Mouse (Mus musculus) forebrain, embryonic 13.5 days (tissue): ENCODE results near the gene Hist3h2a. TPM values are rescaled to one million over a fixed set of nuclear protein-coding genes. Genes with fewer than 3 reads are reported as not detected.

ENCODE experiments used
- ATAC-seq: fragments of 200-750 bp; cut with Nextera tagmentation; 2 replicates; pipeline ENCODE4 v1.8.0; 2017
- H3K27ac ChIP-seq: fragments of 300-500 bp; sonication (generic); 2 replicates; pipeline ENCODE4 v1.5.1; 2015; ENCODE audit warnings: inconsistent platforms, mild to moderate bottlenecking, moderate library complexity
- H3K27me3 ChIP-seq: fragments of 300-500 bp; sonication (generic); 2 replicates; pipeline ENCODE4 v1.6.1; 2015; ENCODE audit warnings: mild to moderate bottlenecking, inconsistent platforms
- H3K36me3 ChIP-seq: fragments of 300-500 bp; sonication (generic); 2 replicates; pipeline ENCODE4 v1.6.1; 2015; ENCODE audit warnings: mild to moderate bottlenecking, inconsistent platforms; ENCODE audit not compliant: poor library complexity, severe bottlenecking
- H3K4me1 ChIP-seq: fragments of 300-500 bp; sonication (generic); 2 replicates; pipeline ENCODE4 v1.6.1; 2015; ENCODE audit warnings: inconsistent platforms
- H3K4me2 ChIP-seq: fragments of 300-500 bp; sonication (generic); 2 replicates; pipeline ENCODE4 v1.6.1; 2015; ENCODE audit warnings: inconsistent platforms, mild to moderate bottlenecking, moderate library complexity
- H3K4me3 ChIP-seq: fragments of 300-500 bp; sonication (generic); 2 replicates; pipeline ENCODE4 v1.5.1; 2015; ENCODE audit warnings: mild to moderate bottlenecking, inconsistent platforms
- H3K9ac ChIP-seq: fragments of 300-500 bp; sonication (generic); 2 replicates; pipeline ENCODE4 v1.6.1; 2015; ENCODE audit warnings: mild to moderate bottlenecking, inconsistent platforms
- H3K9me3 ChIP-seq: fragments of 300-500 bp; sonication (generic); replicated peaks from 2 replicates; pipeline ENCODE4 v1.6.1; 2016; ENCODE audit warnings: inconsistent platforms
- WGBS: fragments of 180-500 bp; shearing (Covaris S2); methylation state at CpG from one replicate; pipeline ENCODE4 v1.1.7; 2015; 5-methylcytosine and 5-hydroxymethylcytosine counted together
- polyA plus RNA-seq: library from polyadenylated mRNA; unstranded; fragments of >200 nt; fragmentation: Nextera tagmentation; extraction: Ambion mirVana; gene quantifications from 2 replicates; pipeline ENCODE4 v1.2.1, GENCODE M21; 2015

Gene Hist3h2a
- polyA plus RNA-seq, result 126 and 132 TPM in 2 replicates

DNA sequence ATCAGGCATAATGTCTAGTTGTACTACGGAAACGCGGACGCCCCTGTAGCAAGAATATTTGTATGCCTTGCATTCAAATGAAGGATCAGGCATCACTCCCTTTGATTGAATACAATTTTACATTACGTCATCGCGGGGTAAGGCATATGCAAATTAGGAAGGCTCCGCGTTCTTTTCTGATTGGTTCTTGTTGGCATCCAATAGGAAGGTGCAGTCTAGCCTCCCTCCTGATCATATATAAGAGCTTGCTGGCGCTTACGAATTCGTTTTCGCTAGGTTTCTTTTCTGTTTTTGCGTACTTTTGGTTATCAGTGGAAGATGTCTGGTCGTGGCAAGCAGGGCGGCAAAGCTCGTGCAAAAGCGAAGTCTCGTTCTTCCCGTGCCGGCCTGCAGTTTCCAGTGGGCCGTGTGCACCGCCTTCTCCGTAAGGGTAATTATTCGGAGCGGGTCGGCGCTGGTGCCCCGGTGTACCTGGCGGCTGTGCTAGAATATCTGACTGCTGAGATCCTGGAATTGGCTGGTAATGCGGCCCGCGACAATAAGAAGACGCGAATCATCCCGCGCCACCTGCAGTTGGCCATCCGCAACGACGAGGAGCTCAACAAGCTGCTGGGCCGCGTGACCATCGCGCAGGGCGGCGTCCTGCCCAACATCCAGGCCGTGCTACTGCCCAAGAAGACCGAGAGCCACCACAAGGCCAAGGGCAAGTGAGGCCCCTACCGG, at the start of gene Hist3h2a, which contains the start of gene Trim17:
Gene Hist3h2a (plus strand): TSS at position 266 of the 723 bp plus-strand sequence.
Gene Trim17 (plus strand): TSS at position 266 of the 723 bp plus-strand sequence.
- H3K4me1 ChIP-seq, result peaks cover 64% of the 10 kb centered on the region
- no peaks in the 10 kb centered on the region for H3K9me3 ChIP-seq

DNA sequence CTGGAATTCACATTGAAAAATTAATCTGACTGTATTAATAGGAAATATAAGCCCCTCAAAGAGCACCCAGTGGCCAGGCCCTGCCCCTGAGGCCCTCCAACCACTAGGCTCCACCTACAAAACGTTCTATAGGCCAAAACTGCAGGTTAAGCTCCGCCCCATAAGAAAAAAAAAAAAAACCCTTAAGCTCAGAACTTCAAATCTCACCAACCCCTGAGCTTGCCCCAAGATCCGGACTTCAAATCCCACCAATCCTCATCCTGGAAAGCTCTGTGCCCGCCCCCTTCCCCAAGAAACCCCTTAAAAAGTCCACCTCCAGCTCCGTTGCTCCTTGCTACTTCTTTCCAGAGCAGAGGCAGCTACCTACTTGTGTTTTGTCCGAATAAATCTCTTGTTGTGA, 49.6 kb upstream of the Hist3h2a start:
- H3K4me3 ChIP-seq, result no peak overlapping the region
- peaks cover 17% of the 10 kb centered on the region for H3K36me3 ChIP-seq
- no peaks in the 10 kb centered on the region for H3K9me3 ChIP-seq
- peaks cover 21% of the 10 kb centered on the region for H3K4me1 ChIP-seq
- H3K9ac ChIP-seq, result no peak overlapping the region
- ATAC-seq, result no peak
- H3K27ac ChIP-seq, result no peak overlapping the region
- 43% methylated on average over 6 of the region's 6 CpGs for WGBS
- no peaks in the 10 kb centered on the region for H3K27me3 ChIP-seq
- H3K4me2 ChIP-seq, result no peak overlapping the region; the same call in 1 of the 2 replicates

More for the DNA sequence above, at the start of gene Hist3h2a, which contains the start of gene Trim17:
- WGBS, result under 1% methylated on average over 49 of the region's 49 CpGs
- Histone ChIP-seq H3K4me3 (peak within 1 kb of the TSS; percentile 95), H3K9ac (peak within 1 kb of the TSS; percentile 100), H3K27ac (peak within 1 kb of the TSS; percentile 100), H3K27me3 (no peaks in the 10 kb centered on the region), H3K4me2 (peak within 1 kb of the TSS; percentile 91), H3K36me3 (peaks cover 12% of the 10 kb centered on the region)
- peak; percentile 90 for ATAC-seq

DNA sequence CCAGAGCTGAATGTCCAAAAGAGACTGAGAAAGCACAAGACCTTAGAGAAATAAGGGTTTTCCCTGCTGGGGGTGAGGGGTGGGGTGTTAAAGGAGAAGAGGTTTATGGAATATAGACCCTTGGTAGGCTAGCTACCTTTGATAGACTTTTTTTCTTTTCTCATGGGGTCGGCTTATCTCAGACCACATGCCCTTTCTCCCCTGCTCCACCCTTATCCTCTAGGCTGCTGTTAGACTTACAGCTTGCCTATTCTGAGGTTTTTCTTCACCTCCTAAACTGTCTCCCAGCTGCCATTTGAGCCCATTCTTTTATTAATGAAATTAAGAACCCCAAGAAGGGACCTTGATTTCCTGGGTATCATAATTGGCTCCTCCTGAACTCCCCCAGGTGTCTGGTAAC, 40.7 kb upstream of the Hist3h2a start:
- H3K4me3 ChIP-seq, result no peak overlapping the region
- H3K9me3 ChIP-seq, result no peaks in the 10 kb centered on the region
- WGBS, result 100% methylated on average over 1 of the region's 1 CpGs
- no peak overlapping the region for H3K9ac ChIP-seq
- no peak for ATAC-seq
- peaks cover 6% of the 10 kb centered on the region for H3K27me3 ChIP-seq
- H3K27ac ChIP-seq, result no peak overlapping the region
- no peaks in the 10 kb centered on the region for H3K36me3 ChIP-seq
- H3K4me1 ChIP-seq, result 0 out of 2 replicates have a peak, but pooled peaks cover 6% of the 10 kb centered on the region
- H3K4me2 ChIP-seq, result no peak overlapping the region

DNA sequence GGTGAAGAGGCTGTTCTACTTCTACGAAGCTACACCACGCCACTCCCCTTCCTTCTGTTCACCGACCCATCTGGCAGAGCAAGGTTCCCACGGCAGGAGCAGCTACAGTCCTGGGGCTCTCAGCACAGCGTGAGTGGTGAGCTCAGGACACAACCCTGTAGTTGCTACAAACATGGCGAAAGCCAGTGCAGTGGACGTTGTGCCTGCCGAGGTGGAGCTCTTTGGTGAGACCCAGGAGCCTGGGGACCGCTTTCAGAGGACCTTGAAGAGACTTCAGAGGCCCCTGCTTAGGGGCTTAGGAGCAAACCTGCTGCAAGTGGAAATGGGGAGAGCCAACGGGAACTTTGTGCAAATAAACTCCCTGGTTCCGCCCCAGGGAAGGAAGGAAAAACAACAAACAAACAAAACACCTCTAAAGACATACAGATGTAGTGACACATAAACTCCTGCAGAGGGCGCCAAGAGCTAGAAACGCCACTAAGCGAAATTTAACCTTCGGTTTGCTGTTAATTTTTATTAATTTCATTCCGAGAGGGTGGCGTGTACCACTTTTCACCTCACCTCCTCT, 39.9 kb upstream of the Hist3h2a start:
- 18% methylated on average over 17 of the region's 17 CpGs for WGBS
- peak overlapping the region; percentile 28 for H3K4me3 ChIP-seq
- 0 out of 2 replicates have a peak, but pooled peaks cover 6% of the 10 kb centered on the region for H3K4me1 ChIP-seq
- H3K27ac ChIP-seq, result no peak overlapping the region
- no peaks in the 10 kb centered on the region for H3K9me3 ChIP-seq
- H3K36me3 ChIP-seq, result no peaks in the 10 kb centered on the region
- peak overlapping the region; percentile 58 for H3K4me2 ChIP-seq
- H3K27me3 ChIP-seq, result peaks cover 6% of the 10 kb centered on the region
- H3K9ac ChIP-seq, result peak overlapping the region; percentile 45
- no peak for ATAC-seq

DNA sequence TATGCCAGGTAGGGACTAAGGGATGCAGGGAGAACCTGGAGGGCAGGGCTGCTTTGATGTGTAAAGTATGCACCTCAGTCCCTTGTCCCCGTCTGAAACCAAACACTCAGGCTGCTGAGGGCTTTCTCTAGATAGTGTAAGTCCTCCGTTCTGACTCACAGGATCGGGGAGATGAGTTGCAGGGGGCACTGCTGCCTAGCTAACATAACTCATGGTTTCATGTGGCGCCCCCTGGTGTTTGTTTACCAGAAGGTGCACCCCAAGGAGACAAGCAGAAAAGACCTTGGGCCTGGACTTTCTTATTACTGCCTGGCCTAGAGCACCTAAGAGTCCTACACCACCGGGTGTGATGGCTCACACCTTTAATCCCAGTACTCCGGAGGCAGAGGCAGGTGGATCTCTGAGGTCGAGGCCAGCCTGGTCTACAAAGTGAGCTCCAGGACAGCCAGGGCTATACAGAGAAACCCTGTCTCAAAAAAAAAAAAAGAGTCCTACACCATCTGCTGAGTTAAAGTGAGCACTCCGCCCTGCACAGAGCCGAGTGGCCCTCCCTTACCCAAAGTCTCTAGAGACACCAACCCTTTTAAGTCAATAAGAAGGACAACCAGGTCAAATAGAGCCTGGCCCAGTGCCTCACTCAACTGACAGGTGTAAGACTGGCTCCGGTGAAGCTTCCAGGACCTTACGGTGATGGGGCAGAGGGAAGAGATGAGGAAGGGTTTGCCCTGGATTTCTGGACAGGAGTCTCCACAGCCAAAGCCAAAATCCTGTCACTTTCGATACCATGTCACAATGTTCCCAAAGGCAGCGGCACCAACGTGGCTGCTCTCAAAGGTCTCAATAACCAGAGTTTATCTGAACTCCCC, 37.4 kb upstream of the Hist3h2a start:
- no peak overlapping the region for H3K27ac ChIP-seq
- no peaks in the 10 kb centered on the region for H3K9me3 ChIP-seq
- H3K9ac ChIP-seq, result no peak overlapping the region
- 55% methylated on average over 14 of the region's 14 CpGs for WGBS
- H3K4me2 ChIP-seq, result no peak overlapping the region
- H3K4me3 ChIP-seq, result no peak overlapping the region
- H3K4me1 ChIP-seq, result 0 out of 2 replicates have a peak, but pooled peaks cover 6% of the 10 kb centered on the region
- H3K27me3 ChIP-seq, result peaks cover 6% of the 10 kb centered on the region
- no peaks in the 10 kb centered on the region for H3K36me3 ChIP-seq
- ATAC-seq, result no peak

DNA sequence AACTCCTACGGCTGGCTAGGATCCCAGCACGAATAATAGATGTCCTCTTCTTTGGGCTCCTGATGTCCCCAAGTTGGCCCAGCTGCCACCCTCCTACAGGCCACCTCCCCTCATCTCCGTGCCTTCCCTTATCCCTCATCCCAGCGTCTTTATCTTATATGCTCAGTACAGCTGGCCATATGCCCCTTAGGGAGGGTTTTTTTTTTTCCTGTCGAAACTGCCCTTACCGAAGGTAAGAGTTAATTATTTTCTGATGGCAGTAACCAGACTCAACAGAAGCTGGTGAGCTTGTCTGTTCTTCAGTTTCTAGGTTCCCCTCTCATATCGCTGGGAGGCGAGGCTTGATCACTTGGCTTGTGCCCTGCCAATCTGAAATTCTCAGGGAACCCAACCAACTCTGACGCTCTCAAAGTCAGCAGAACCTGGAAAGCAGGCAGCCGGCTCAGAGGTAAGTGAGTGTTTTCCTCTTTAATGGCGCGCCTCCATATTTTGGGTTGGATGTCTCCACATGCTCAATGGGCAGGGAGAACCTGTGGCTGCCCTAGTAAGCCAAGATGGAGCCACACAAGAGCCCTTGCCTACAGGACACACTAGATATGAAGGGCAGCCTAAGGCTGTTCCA, 36.6 kb upstream of the Hist3h2a start, which contains the start of gene Btnl10:
Gene Btnl10 (plus strand): TSS at position 164 of the 622 bp plus-strand sequence.
- Histone ChIP-seq H3K9ac (no peak within 1 kb of the TSS), H3K9me3 (no peaks in the 10 kb centered on the region), H3K36me3 (no peaks in the 10 kb centered on the region), H3K27me3 (peaks cover 6% of the 10 kb centered on the region), H3K27ac (no peak within 1 kb of the TSS), H3K4me1 (0 out of 2 replicates have a peak, but pooled peaks cover 6% of the 10 kb centered on the region), H3K4me3 (no peak within 1 kb of the TSS), H3K4me2 (no peak within 1 kb of the TSS)
- no peak for ATAC-seq
- 93% methylated on average over 12 of the region's 12 CpGs for WGBS

DNA sequence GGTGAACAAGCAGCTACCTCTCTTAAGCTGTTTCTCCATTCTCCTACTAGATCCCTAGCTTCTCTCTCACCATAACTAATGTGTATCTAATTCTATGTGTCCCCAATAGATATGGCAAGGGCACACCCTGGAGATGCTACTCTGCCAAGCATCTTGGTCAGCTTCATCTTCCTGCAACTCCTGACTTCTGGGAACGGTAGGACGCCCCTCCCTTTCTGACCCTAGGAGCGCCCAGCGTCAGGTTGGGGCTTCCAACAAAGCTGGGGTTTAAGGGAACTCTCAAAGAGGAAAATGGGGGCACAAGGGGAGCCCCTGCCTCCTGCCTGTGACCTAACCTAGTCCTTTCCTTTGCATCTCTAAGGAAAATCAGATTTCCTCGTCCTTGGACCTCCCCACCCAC, 35.7 kb upstream of the Hist3h2a start:
- no peak for ATAC-seq
- 84% methylated on average over 5 of the region's 5 CpGs for WGBS
- H3K4me2 ChIP-seq, result no peak overlapping the region

DNA sequence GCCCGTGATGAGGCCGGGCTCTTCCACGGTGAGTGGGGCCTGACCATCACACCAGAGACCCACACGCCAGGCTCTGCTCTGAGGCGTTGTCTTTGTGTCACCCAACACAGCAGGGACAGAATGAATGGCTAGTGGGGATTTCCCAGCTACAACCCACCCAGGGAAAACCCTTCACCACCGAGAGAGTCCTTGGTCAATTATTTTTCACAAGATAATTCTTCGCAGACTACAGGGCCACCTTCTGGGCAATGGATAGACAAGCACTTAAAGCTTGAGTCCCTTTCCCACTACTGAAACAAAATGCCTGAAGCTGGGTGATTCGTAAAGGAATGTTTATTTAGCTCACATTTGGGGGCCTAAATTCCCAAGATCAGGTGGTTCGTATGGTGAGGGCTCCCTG, 32.1 kb upstream of the Hist3h2a start:
- WGBS, result 86% methylated on average over 9 of the region's 9 CpGs
- Histone ChIP-seq H3K4me3 (no peak overlapping the region), H3K9me3 (no peaks in the 10 kb centered on the region), H3K4me2 (no peak overlapping the region), H3K36me3 (no peaks in the 10 kb centered on the region), H3K27ac (no peak overlapping the region), H3K27me3 (no peaks in the 10 kb centered on the region; the same call in 1 of the 2 replicates), H3K4me1 (no peaks in the 10 kb centered on the region), H3K9ac (no peak overlapping the region)
- ATAC-seq, result no peak

More for the DNA sequence above, 35.7 kb upstream of the Hist3h2a start:
- Histone ChIP-seq H3K4me3 (no peak overlapping the region), H3K9ac (no peak overlapping the region), H3K4me1 (0 out of 2 replicates have a peak, but pooled peaks cover 6% of the 10 kb centered on the region), H3K36me3 (no peaks in the 10 kb centered on the region), H3K27me3 (peaks cover 6% of the 10 kb centered on the region), H3K9me3 (no peaks in the 10 kb centered on the region), H3K27ac (no peak overlapping the region)

DNA sequence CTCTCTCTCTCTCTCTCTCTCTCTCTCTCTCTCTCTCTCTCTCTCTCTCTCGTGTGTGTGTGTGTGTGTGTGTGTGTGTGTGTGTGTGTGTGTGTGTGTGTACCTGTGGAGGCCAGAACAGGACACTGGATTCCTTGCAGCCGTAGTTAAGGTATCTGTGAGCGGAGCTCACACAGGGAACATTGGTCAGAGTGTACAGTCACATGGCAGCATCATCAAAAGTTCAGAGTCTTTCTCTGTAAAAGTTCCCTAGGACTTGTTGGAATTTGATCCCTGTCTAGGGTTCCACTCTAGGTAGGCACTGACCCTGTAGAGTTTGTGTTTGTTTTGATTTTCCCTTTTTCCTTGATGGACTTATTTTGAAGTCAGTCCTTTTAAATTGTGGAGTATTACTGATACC, 27.8 kb upstream of the Hist3h2a start:
- Histone ChIP-seq H3K27ac (no peak overlapping the region), H3K9me3 (no peaks in the 10 kb centered on the region), H3K4me3 (no peak overlapping the region), H3K27me3 (no peaks in the 10 kb centered on the region), H3K4me2 (no peak overlapping the region), H3K4me1 (0 out of 2 replicates have a peak, but pooled peaks cover 4% of the 10 kb centered on the region), H3K36me3 (peaks cover 12% of the 10 kb centered on the region), H3K9ac (no peak overlapping the region)
- 100% methylated on average over 2 of the region's 3 CpGs for WGBS
- no peak for ATAC-seq

DNA sequence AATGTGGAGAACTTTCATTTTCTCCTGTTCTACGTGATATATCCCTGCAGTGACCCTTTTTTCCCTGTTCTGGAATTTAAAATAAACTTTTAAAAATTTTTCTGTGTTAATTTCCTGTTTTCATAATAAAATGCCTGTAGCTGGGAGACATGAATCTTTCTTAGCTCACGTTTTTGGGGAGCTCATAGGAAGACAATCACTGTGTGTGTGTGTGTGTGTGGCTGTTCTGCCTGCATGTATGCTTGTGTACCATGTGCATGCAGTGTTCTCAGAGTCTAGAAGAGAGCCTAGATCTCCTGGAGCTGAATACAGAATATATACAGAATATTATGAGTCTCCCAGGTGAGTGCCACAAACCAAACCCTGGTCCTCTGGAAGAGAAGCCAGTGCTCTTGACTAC, 27.4 kb upstream of the Hist3h2a start:
- H3K9me3 ChIP-seq, result no peaks in the 10 kb centered on the region
- 0 out of 2 replicates have a peak, but pooled peaks cover 4% of the 10 kb centered on the region for H3K4me1 ChIP-seq
- no peak for ATAC-seq
- H3K4me3 ChIP-seq, result no peak overlapping the region
- no peaks in the 10 kb centered on the region for H3K27me3 ChIP-seq
- no peak overlapping the region for H3K27ac ChIP-seq
- H3K4me2 ChIP-seq, result no peak overlapping the region
- H3K36me3 ChIP-seq, result peaks cover 16% of the 10 kb centered on the region
- 82% methylated on average over 2 of the region's 2 CpGs for WGBS
- no peak overlapping the region for H3K9ac ChIP-seq
